In the genomic region with DNA sequence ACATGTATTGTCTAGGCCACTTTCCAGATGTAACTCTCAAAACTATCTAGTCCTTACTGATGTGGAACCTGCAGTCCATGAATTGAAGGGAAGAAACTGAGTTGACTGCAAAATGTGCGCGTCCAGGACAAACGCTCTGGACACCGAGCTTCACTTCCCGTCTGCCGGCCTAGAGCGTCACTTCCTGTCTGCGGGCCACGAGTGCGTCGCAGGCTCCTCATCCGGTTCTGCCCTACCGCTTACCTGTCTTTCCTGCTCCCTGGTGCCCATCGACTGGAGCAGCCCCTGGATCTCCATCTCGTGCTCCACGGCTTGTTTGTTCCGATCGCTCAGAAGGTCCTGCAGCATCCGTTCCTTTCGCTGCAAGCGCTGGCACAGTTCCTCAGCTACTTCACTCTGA, we compare ENCODE assay signal across 25 mouse cellular contexts.
DNase-seq lines count a peak whose midpoint lies in the region; ATAC-seq and TF ChIP-seq lines count a peak whose summit lies in the region.
"Had no signal": no experiment of that assay in that cellular context is flagged by ENCODE, and none has a peak within 500 bp of the region (broad histone marks: within the 10 kb centered on the region; RNA-seq: fewer than 3 reads in every experiment).

No protein-coding gene starts in this region.

- no peak for ATAC-seq in activated CD4-positive, CD25-positive, alpha-beta regulatory T cell, adult 4 months
- ATAC-seq: CD4-positive, CD25-positive, alpha-beta regulatory T cell, adult 4 months; forebrain, embryonic 14.5 days; hindbrain, embryonic 16.5 days; intestine, embryonic 15.5 days; Patski had no signal

- TF ChIP-seq POLR2A in testis, adult 2 months (IDR thresholded peaks at IDR 0.05; ENCODE audit: control insufficient read depth, low read depth, low read length): no peak; the same call in 1 of the 2 replicates

- H3K36me3 ChIP-seq in testis, adult 2 months (ENCODE audit: control insufficient read depth, insufficient read depth, low read length): peaks cover 3% of the 10 kb centered on the region

- no peak for DNase-seq in testis, postnatal 10 days (ENCODE audit: low spot score)
- DNase-seq in ES-CJ7 (ENCODE audit: low read depth, low spot score) (peak; percentile 47), ZHBTc4 (ENCODE audit: low read depth, low spot score) (peak; percentile 73)
- DNase-seq in gastrocnemius, postnatal 36 days: no peak
- DNase-seq: adrenal gland, postnatal 10 days; adrenal gland, postnatal 36 days; cerebellum, adult 2 months; cerebellum, adult 9-11 months; cerebellum, postnatal 25 days; gastrocnemius, postnatal 25 days; heart, postnatal 10 days; heart, postnatal 36 days; kidney, adult 11 months had no signal

- TF ChIP-seq CTCF in testis, adult 2 months (IDR thresholded peaks at IDR 0.05; ENCODE audit: control insufficient read depth, insufficient read depth, insufficient replicate concordance, low read depth, low read length): no peak

- peak overlapping the region; percentile 57 for H3K4me3 ChIP-seq in testis, adult 2 months (ENCODE audit: control insufficient read depth, low read depth, low read length)
- H3K4me3 ChIP-seq: embryonic facial prominence, embryonic 12.5 days; embryonic facial prominence, embryonic 15.5 days; heart, embryonic 15.5 days; hindbrain, embryonic 10.5 days; hindbrain, embryonic 13.5 days; intestine, embryonic 15.5 days had no signal

- H3K27me3 ChIP-seq in testis, adult 2 months (ENCODE audit: control insufficient read depth, insufficient read depth, low read length): no peaks in the 10 kb centered on the region
- H3K27me3 ChIP-seq: embryonic facial prominence, embryonic 12.5 days; embryonic facial prominence, embryonic 15.5 days; heart, embryonic 15.5 days; hindbrain, embryonic 13.5 days; intestine, embryonic 15.5 days; Patski had no signal

- H3K4me1 ChIP-seq in testis, adult 2 months (ENCODE audit: control insufficient read depth, insufficient read depth, low read length): no peaks in the 10 kb centered on the region
- H3K4me1 ChIP-seq: embryonic facial prominence, embryonic 12.5 days; embryonic facial prominence, embryonic 15.5 days; heart, embryonic 15.5 days; hindbrain, embryonic 10.5 days; hindbrain, embryonic 13.5 days; intestine, embryonic 15.5 days had no signal

- H3K27ac ChIP-seq in testis, adult 2 months (ENCODE audit: control insufficient read depth, insufficient read depth, low read depth, low read length): no peak overlapping the region
- H3K27ac ChIP-seq: embryonic facial prominence, embryonic 12.5 days; embryonic facial prominence, embryonic 15.5 days; heart, embryonic 15.5 days; hindbrain, embryonic 10.5 days; hindbrain, embryonic 13.5 days; intestine, embryonic 15.5 days had no signal

- intact Hi-C loops in gastrocnemius, postnatal 36 days (cut with DNase I): no loop called here

Comparison
In these comparisons a context has a peak if more than half of its experiments do, and no peak if none do; other contexts are left out.
1. DNase-seq: peak in ES-CJ7 (single experiment) and ZHBTc4 (single experiment); none in testis, postnatal 10 days (single experiment) and gastrocnemius, postnatal 36 days (0 of 2).